Mouse (Mus musculus): ENCODE measurements around the gene Lcp1.

Gene Lcp1

DNA sequence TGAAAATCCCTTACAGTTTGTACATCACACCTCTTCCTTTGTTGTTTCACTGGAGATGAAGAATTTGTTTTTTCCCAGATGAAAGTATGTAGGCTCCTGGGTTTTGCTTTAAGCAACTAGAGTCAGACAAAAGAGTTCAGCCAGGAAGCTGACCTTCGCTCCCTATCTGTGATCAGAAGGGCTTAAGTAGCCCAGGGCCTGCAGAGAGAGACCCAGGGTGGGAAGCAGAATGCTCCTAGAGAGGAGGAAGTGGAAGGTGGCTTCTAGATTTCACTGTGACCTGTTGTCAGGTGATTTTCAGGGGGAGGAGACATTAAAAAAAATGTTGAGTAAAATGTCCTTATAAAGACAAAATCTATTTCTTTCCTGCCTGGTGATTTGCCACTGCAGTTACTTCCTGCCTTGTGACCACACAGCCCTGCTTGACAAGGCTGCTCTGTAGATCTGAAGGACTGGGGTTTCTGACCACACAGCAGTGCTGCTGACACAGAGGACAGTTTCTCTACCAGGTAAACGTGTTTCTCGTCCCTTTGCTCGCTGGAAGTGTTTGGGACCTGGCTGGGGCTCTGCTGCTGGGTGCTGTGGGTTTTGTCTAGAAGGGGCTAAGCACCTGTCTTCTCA, 45.6 kb downstream of the Lcp1 start:
- no peak for DNase-seq (ENCODE audit: low read depth, low spot score)

DNA sequence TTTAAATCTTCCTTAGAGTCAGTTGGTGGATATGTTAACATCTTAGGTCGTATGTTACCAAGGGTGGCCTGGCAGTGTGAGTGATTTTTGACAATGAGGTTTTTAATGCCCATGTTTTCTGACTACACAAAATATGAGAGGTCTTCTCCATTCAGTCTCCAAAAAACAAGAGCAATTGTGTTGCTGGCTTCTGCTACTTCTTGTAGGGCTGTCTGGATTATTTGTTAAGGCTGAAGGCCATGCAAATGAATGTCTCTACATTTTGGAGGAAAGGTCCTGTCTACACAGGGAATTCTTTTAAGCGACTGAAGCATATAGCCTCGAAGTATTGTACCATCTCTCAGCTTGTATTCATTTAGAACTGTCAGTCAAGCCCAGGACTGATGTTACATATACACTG, 46.5 kb downstream of the Lcp1 start:
- no peak for DNase-seq (ENCODE audit: low read depth, low spot score)

DNA sequence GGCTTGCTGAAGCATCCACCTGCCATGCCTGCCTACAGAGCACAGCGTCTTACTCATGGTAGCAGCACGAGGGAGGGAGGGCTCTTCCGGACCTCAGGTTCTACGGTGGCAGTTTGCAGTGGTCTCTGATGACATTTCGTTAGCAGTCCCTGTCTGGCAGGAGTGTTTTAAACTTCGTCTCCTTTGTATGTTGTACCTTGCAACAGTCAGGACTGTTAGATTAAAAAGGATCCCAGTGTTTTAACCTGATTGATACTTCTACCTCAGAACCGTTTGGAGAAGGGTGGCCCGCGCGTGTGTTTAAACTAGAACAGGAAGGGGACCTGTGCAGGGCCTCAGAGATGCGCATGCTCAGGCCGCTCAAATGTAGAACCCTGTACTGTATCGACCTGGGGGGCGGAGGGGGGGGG, 47.5 kb downstream of the Lcp1 start:
- DNase-seq (ENCODE audit: low read depth, low spot score), result no peak

DNA sequence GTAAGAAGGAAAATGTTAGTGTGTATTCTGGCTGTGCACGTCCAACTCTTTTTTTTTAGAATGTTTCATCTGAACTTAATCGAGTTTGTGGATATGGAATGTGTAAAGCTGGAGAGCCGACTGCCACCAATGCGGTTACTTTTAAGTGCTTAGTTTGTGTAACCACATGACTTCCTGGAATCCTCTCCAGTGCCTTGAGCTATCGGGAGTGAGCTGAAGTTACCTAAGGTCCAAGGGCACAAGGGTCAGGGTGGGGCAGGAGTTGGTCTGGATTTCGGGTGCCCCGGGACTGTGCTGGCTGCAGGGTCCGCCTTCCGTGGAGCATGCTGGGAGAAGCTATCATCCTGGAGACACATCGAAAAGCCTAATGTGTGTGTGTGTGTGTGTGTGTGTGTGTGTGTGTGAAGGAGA, 47.9 kb downstream of the Lcp1 start:
- DNase-seq (ENCODE audit: low read depth, low spot score), result no peak

DNA sequence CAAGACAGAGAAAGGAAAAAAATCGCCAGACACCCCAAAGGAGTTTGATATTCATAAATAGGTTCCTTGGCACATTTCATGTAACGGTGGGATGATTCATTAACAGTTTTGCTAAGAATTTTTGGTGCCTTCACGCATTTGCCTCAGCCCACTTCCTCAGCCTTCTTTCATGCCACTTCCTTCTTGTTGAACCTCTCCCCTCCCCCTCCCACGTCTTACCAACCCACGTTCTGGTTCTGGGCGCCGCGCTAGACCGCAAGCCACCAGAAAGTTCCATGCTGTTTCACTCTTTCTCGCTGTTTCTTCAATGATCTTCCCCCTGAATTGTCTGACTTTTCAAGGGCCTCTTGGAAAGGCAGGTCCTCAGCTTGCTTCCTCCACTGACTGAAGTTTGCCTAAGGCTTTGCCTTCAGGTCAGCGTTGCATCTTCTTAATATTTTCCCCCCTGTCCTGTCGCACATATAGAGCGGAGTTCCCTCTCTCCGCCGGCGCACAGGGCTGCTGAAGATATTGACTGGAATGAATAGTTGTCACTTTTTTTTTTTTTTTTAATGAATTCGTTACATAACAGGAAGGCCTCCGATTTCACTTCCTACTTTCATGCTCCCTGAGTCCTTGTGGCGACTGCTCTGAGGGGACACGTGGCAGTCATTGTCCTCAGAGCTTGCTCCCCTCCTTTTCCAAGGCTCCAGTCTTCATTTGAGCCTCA, 48.5 kb downstream of the Lcp1 start:
- DNase-seq (ENCODE audit: low read depth, low spot score), result no peak

DNA sequence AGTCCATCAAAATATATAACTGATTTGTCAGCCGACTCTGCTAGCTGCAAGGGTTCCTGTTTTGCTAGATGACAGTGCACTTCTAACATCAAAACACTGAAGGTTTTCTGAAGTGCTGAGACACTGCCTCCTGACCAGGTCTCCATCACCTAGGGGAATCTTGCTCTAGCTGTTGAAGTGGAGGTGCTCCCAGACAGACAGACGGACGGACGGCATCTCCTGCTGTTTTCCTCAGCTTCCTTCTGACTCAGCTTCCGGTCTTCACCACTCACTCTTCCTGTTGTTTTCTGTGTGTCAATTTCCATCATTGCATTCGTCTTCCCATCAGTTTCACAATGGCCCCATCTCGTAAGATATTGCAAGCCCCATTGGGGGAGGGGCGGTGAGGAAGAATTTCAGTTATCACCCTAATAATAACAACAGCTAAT, 49.7 kb downstream of the Lcp1 start:
- no peak for DNase-seq (ENCODE audit: low read depth, low spot score)

DNA sequence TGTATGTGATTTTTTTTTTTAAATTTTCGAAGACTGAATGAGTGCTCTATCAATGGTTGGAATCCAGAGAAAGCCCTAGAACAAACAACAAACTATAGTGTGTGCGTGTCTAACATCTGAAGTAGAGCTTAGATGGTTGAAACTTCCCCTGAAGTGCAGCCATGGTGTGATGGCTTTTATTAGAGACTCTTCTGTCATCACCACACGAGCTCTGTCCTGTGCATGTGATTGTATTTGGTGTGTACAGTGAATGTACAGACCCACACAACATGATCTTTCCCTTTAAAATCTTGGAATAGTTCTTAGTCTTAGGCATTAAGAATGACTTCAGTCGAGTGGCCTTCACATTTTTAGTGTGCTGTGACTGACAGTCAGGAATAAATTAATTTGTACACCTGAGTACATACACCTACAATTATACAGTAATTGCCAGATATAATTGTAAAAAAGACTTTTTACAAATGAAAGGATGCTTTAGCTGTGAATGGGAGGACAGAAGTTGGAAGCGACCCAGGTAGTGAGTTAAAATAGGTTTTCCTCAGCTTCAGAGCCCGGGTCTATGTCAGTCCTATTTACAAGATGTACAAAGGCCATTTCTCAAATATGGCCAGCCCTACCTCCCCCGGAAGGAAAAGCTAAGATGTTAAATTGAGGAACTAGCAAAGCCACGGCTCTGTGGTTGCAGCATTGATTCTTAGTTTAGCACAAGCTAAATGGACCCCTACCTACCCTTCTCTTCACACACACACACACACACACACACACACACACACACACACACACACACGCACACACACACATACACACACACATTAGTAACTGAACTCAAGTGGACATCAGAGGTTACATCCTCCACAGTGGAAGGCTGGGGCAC, 50.4 kb downstream of the Lcp1 start:
- DNase-seq (ENCODE audit: low read depth, low spot score), result no peak

DNA sequence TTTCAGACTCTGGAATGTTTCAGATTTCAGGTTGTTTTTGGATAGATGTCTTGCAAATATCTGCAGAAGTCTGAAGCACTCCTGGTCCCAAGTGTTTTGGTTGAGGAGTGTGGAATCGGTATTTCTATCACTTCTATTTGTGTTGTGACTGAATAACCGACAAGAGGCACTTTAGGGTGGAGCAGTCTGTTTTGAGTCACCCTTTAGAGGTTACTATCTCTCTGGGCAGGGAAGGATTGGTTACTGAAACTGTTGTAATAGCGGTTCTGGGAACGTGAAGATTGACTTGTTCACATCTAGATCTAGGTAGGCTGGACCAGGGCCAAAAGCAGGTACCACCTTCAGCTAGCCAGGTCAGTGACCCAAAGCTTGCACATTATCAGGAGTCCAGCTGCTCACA, 51.5 kb downstream of the Lcp1 start:
- no peak for DNase-seq (ENCODE audit: low read depth, low spot score)

DNA sequence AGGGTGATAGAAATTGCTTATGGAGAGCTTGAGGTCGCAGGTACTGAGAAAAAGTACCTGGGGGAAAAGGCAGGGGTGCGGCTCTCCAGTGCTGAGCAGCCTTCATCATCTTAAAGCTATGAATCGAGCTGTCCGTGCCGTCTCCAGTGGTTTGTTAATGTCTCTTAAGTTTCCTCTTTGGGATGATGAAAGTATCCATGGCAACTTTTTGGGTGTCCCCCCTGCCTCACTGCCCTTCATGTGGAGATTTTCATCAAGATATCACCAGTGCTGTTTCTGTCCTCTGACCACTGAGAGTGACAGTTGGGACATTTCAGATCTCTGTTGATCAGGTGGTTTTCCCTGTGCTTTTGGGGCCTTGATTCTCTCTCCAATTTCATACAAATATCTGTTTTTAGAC, 51.9 kb downstream of the Lcp1 start:
- DNase-seq (ENCODE audit: low read depth, low spot score), result no peak

DNA sequence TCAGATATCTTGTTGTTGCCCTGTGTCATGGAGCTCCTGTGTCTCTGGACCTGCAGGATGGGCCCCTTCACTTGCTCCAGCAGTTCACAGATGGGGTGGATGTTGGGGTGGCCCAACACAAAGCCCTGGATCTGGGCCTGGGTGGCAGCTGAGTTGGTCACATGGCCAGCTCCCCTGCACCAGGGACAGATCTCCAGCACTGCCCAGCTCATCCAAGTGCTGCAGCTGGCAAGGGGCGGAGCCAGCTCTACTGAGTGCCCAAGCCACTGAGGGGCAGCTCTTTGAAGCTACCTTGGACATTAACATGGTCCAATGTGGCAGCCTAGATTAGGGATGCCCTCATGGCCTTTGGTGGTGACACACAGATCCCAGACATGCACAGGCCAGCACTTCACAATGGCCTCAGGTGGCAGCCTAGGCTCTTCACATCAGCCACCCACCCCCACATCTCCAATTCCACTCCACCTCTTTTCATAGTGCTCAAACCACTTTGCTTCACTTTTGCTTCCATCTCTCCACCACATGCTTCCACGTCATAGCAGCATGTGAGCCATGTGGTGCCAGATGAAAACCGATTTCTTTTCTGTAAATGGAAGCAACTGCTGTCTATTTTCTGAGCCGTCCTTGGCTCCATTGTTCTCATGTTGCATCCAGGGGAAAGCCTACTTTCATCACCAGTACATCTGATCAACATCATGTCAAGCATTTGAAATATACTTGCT, 53.3 kb downstream of the Lcp1 start:
- no peak for DNase-seq (ENCODE audit: low read depth, low spot score)

DNA sequence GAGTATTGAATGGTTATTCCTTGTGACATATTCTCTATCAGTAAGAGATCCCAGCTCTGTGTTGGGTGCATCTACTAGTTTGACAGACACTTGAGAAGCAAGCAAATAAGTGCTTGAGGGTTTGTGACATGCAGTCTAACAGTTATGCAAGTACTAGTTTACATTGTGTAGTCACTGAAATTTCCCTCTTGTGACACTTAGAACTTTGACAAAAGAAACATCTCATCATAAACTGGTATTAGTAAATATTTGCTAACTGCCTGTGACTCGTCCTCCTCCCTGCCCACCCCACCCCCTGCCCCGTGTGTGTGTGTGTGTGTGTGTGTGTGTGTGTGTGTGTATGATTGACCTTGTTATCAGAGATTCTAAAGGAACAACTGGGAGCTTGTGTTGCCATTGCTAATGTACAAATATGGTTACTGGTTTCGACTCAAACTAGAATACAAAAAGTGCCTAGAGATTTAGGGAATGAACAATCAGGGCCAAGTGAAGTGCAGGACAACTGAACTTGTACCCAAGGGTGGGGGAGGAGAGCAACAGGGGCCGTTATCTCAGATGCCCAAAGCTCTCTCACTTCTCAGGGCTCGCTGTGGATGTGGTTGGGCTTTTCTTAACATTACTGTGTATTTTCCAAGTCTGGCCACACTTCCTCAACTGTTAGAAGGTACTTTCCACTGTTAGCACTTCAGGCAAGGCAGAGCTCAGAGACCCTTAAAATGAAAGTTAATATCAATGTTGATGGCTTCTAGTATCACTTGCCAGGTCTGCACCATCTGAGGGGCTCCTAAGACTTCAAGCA, 55.1 kb downstream of the Lcp1 start:
- no peak for DNase-seq (ENCODE audit: low read depth, low spot score)

DNA sequence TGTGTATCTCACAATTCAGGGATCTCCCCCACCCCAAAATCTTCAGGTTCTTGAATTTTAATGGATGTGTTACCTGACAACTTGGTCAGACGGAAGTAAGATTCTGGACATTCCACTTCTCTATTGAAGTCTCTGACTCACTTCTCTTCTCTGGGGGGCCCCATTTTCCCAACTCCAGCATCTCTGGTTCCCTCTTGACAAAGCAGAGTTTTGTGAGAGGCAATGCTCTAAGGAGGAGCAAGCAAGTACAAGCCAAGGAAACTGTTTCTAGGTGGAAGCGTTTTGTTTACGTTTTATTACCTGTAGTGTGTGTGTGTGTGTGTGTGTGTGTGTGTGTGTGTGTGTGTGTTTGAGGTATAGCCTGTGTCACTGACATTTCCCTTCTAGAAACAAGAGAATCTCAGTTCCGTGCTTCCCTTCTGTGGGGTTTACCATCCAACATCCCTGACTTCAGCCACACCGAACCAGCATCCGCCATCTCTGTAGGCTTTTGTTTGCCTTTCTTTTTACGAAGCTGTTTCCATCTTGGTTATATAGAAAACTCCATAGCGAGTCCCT, 56.0 kb downstream of the Lcp1 start:
- DNase-seq (ENCODE audit: low read depth, low spot score), result no peak

DNA sequence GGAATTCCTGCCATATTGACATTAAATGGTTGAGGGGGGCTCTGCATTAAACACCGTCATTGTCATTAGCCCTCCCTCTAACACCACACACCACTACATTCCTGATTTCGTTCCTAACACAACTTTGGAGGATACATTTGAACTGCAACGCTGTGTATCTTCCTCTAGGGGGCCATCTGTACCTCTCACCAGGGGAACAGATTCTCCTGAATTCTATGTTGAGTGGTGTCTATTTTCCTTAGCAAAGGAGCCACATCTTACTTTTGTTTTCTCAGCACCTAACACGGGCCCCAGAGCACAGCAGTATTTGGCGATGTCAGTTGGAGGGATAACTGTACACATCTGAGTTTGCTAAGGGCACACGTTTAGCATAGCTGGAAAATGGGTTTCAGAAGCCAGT, 57.6 kb downstream of the Lcp1 start:
- no peak for DNase-seq (ENCODE audit: low read depth, low spot score)

DNA sequence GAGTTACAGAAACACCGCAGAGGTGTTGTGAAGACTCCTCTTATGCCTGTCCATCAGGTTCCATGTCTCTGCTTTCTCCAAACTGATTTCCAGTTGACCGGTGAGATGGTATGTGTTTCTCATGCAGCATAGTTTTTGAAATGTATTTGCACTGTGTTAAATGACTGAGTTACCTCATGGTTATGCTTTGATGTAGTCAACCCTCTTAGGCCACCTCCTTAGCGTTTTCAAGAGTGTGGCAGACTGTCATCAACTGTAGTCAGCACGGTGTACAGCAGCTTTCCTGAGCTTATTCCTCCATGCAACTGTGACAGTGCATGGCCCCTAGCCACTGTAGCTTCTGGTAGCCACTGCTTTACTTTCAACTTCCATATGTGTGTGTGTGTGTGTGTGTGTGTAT, 58.1 kb downstream of the Lcp1 start:
- no peak for DNase-seq (ENCODE audit: low read depth, low spot score)

DNA sequence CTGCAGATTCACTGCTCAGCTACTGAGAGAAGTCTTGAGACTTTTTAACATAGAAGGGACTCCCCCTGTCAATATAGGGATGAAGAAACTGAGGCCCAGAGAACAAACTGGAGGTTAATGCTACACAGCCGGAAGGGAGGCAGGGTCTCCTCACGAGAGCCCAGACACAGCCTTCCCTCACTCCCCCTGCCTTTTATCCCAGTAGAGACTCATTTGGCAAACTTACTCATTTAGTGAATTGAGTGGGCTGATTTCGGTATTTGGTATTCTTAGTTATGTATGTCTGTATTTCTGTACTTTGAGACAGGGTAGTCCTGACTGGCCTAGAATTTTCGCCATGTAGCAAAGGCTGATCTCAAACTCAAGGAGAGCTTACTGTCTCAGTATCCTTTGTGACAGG, 59.8 kb downstream of the Lcp1 start:
- no peak for DNase-seq (ENCODE audit: low read depth, low spot score)

DNA sequence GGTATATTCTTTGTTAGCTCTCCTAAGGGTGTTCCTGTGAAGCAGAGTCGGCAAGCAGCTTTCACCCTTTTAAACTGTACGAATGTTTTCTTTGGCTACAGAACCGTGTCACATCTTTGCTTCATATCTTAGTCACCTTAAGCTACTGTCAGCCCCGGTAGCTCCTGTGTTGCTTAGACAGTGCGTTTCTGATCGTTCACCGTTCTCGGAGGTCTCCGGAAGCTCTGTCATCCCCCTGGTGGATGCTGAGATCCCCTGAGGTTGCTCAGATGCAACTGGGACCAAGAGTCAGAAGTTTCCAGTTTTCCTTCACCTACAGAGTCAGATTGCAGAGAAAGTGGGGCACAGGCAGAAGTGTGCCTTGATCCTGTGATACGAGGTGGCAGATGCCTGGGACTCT, 61.5 kb downstream of the Lcp1 start:
- no peak for DNase-seq (ENCODE audit: low read depth, low spot score)

DNA sequence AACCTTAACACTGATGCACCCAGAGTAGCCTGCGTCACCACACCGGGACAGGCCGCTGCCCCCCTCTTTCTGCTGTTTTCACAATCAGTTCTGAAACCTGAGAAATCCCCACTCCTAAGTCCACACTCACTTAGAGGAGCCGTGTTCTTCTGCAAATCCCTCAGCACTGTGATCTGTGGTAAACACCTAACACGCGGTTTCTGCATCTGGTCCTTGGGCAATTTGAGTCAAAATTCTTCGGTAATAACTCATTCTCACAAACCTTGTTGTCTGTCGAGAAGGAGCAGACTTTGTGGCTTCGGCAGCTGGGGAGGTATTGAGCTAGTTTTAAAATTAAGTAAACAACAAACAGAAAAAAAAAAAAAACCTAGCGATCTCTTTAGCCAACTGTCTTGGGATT, 62.0 kb downstream of the Lcp1 start:
- no peak for DNase-seq (ENCODE audit: low read depth, low spot score)

DNA sequence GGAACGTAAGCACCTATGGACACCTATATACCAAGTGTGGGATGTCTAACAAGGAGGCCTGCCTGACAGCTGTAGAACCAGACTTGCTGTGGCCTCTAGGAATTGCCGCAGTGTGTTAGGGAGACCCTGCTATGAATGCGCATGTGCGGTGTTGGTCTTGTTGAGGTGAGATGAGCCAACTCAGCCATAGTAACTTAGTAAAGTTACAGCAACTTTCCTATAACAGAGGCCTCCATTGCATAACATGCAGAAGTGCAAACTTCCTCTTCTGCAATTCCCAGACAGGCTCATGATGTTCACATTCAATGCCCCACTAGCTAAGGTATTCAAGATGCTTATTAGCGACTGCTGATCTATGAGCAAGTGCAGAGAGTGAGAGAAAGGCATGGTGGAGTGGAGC, 64.6 kb downstream of the Lcp1 start:
- DNase-seq (ENCODE audit: low read depth, low spot score), result no peak

DNA sequence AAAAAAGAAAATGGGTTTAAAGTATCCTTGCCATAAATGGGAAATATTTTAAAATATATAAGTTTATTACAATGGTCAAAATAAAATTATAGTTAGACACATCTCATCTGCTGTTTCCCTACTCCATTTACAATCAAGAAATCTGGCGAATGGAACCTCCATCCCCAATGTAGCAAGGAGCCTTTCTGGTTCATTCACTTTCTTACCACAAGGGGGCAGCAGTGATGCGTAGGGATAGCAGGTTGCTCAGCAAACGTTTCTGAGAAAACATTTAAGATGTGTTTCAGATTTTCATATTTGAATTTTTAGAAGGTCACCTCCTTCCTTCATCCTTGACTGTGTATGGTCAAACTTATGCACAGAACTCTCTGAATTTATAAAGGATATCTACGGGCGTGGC, 66.1 kb downstream of the Lcp1 start:
- peak; percentile 42 for DNase-seq (ENCODE audit: low read depth, low spot score)

DNA sequence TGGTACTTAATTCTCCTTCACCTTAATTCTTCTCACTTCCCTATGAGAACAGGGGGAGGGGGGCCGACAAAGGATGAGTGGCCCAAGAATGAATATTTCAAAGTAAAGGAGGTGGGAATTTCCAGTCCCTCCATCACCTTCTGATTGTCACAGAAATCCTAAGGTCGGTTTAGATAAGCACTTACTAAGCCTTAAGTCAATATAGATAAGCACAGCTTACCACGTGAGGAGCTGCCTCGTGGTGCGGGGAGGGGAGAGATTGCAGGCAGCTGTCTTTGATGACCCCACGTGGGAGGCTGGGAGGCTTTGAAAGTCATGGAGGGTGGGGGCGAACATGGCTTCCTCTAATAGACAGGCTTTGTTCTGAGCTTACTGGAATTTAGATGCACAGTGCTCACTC, 66.8 kb downstream of the Lcp1 start:
- DNase-seq (ENCODE audit: low read depth, low spot score), result no peak

Data from brain, embryonic 18.5 days (tissue).